Mouse (Mus musculus) midbrain, embryonic 16.5 days (tissue): Measurements from ENCODE around the gene Zswim1. TPM values are rescaled to one million over a fixed set of nuclear protein-coding genes. Genes with fewer than 3 reads are reported as not detected.

ENCODE experiments used
- ATAC-seq: fragments of 200-750 bp; cut with Nextera tagmentation; 2 replicates; pipeline ENCODE4 v1.8.0; 2017; ENCODE audit warnings: moderate TSS enrichment
- H3K27ac ChIP-seq: fragments of 300-500 bp; sonication (generic); 2 replicates; pipeline ENCODE4 v1.5.1; 2014; ENCODE audit warnings: mild to moderate bottlenecking, low read length, mixed read lengths
- H3K27me3 ChIP-seq: fragments of 300-500 bp; sonication (generic); 2 replicates; pipeline ENCODE4 v1.6.1; 2014; ENCODE audit warnings: low read depth, low read length, mixed read lengths; ENCODE audit not compliant: control insufficient read depth, insufficient read depth
- H3K36me3 ChIP-seq: fragments of 300-500 bp; sonication (generic); 2 replicates; pipeline ENCODE4 v1.6.1; 2014; ENCODE audit warnings: mild to moderate bottlenecking, low read length, moderate library complexity, mixed read lengths; ENCODE audit not compliant: control insufficient read depth, insufficient read depth
- H3K4me1 ChIP-seq: fragments of 300-500 bp; sonication (generic); 2 replicates; pipeline ENCODE4 v1.6.1; 2014; ENCODE audit warnings: mild to moderate bottlenecking, low read length, mixed read lengths; ENCODE audit not compliant: control insufficient read depth, insufficient read depth
- H3K4me2 ChIP-seq: fragments of 300-500 bp; sonication (generic); 2 replicates; pipeline ENCODE4 v1.6.1; 2014; ENCODE audit warnings: mild to moderate bottlenecking, low read length, mixed read lengths
- H3K4me3 ChIP-seq: fragments of 300-500 bp; sonication (generic); 2 replicates; pipeline ENCODE4 v1.5.1; 2014; ENCODE audit warnings: low read depth, mild to moderate bottlenecking, low read length, moderate library complexity, mixed read lengths
- H3K9ac ChIP-seq: fragments of 300-500 bp; sonication (generic); 2 replicates; pipeline ENCODE4 v1.6.1; 2014; ENCODE audit warnings: low read depth, low read length, mixed read lengths
- H3K9me3 ChIP-seq: fragments of 300-500 bp; sonication (generic); replicated peaks from 2 replicates; pipeline ENCODE4 v1.6.1; 2014; ENCODE audit warnings: mild to moderate bottlenecking, low read length, mixed read lengths; ENCODE audit not compliant: control insufficient read depth, poor library complexity, severe bottlenecking
- WGBS: fragments of 180-500 bp; shearing (Covaris S2); extraction: QIAGEN DNeasy Blood & Tissue Kit; methylation state at CpG from one replicate; pipeline ENCODE4 v1.1.7; 2014; 5-methylcytosine and 5-hydroxymethylcytosine counted together
- polyA plus RNA-seq: library from polyadenylated mRNA; unstranded; fragments of >200 nt; fragmentation: Nextera tagmentation; extraction: Ambion mirVana; gene quantifications from 2 replicates; pipeline ENCODE4 v1.2.1, GENCODE M21; 2015

Gene Zswim1
- polyA plus RNA-seq, 1 experiment from 2014 or later = 29.9 TPM

GRCm38 (mm10) chr2:164817703-164818102 lies 4.8 kb upstream of the Zswim1 start:
- no peak for ATAC-seq
- Histone ChIP-seq H3K36me3 (peaks cover 10% of the 10 kb centered on the region), H3K9ac (no peak overlapping the region), H3K4me3 (no peak overlapping the region), H3K4me1 (peaks cover 6% of the 10 kb centered on the region), H3K27me3 (no peaks in the 10 kb centered on the region), H3K9me3 (no peaks in the 10 kb centered on the region), H3K27ac (no peak overlapping the region), H3K4me2 (no peak overlapping the region)
- 91% methylated on average over 5 of the region's 5 CpGs for WGBS

GRCm38 (mm10) chr2:164821060-164821459 lies 1.4 kb upstream of the Zswim1 start:
- H3K9me3 ChIP-seq = no peaks in the 10 kb centered on the region
- H3K36me3 ChIP-seq = peaks cover 23% of the 10 kb centered on the region
- no peak overlapping the region for H3K4me2 ChIP-seq
- peaks cover 14% of the 10 kb centered on the region for H3K4me1 ChIP-seq
- no peak overlapping the region for H3K9ac ChIP-seq
- no peak overlapping the region for H3K4me3 ChIP-seq
- 83% methylated on average over 6 of the region's 6 CpGs for WGBS
- no peak overlapping the region for H3K27ac ChIP-seq
- ATAC-seq = no peak
- H3K27me3 ChIP-seq = no peaks in the 10 kb centered on the region

- H3K4me2 ChIP-seq = peak overlapping the region; percentile 61
- peak overlapping the region; percentile 69 for H3K4me3 ChIP-seq
- ATAC-seq = peak; percentile 83
- peaks cover 32% of the 10 kb centered on the region for H3K36me3 ChIP-seq
- H3K27me3 ChIP-seq = no peaks in the 10 kb centered on the region
- H3K9ac ChIP-seq = peak overlapping the region; percentile 87
- H3K27ac ChIP-seq = peak overlapping the region; percentile 95
- H3K9me3 ChIP-seq = no peaks in the 10 kb centered on the region
- WGBS = 1% methylated on average over 10 of the region's 10 CpGs
- H3K4me1 ChIP-seq = peaks cover 14% of the 10 kb centered on the region
Observed at GRCm38 (mm10) chr2:164823181-164823585, 697 bp downstream of the Zswim1 start.

DNA sequence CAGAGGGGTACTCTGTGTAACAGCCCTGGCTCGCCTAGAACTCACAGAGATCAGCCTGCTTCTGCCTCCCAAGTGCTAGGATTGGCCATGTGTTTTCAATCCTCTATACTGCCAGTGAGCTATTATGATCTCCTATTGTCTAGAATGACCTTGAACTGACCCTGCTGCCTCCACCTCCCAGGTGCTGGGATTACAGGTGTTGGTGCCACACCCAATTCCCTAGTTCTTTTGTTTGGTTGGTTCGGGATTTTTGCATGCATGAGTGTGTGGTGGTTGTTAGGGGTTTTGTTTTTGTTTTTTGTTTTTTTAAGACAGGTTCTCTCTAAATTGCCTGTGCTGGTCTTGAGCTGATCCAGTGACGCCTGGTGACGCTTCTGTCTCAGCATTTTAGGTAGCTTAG lies 1.5 kb downstream of the Zswim1 start:
- no peak for ATAC-seq
- peak overlapping the region; percentile 61; the same call in 1 of the 2 replicates for H3K4me2 ChIP-seq
- H3K4me1 ChIP-seq = peaks cover 14% of the 10 kb centered on the region
- H3K27ac ChIP-seq = no peak overlapping the region
- peaks cover 32% of the 10 kb centered on the region for H3K36me3 ChIP-seq
- no peaks in the 10 kb centered on the region for H3K9me3 ChIP-seq
- H3K9ac ChIP-seq = no peak overlapping the region; the same call in 1 of the 2 replicates
- H3K27me3 ChIP-seq = no peaks in the 10 kb centered on the region
- 90% methylated on average over 4 of the region's 4 CpGs for WGBS
- no peak overlapping the region for H3K4me3 ChIP-seq

- 94% methylated on average over 17 of the region's 17 CpGs for WGBS
- H3K9ac ChIP-seq = no peak overlapping the region
- H3K27ac ChIP-seq = no peak overlapping the region
- H3K36me3 ChIP-seq = peaks cover 32% of the 10 kb centered on the region
- ATAC-seq = no peak
- no peaks in the 10 kb centered on the region for H3K9me3 ChIP-seq
- H3K4me3 ChIP-seq = no peak overlapping the region
- H3K4me2 ChIP-seq = no peak overlapping the region
- peaks cover 14% of the 10 kb centered on the region for H3K4me1 ChIP-seq
- H3K27me3 ChIP-seq = no peaks in the 10 kb centered on the region
Observed at GRCm38 (mm10) chr2:164825521-164825920, 3.0 kb downstream of the Zswim1 start.

DNA sequence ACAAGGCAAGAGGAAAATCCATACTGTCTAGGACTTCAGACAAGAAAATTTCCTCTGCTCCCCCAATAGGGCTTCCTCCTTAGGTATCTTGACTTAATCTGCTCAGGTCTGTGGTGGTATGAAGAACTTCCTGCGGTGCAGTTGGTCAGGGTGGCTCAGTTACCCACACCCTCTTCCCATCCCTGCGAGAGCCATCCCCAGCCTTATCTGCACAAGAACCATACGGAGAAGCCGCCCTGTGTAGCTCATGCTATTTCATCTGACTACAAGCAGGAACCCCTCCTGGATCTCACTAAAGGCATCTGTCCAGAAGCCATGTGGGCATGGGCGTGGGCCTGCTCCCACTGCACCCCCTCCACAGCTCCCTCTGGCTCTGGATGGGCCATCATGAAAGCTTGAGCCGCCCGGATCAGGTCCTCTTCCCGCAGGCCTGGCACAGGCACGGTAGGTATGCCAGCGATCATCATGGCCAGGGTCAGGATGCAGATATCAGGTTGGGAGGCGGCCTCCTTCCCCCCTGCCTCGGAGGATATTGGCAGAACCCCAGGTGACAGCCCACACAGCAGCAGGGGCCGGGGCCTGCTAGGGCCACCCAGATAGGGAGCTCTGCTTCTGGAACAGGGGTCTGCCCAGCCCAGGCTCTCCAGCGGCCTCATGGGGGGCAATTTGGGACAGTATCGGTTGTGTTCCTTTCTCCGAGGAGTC lies 4.8 kb downstream of the Zswim1 start:
- H3K4me2 ChIP-seq = no peak overlapping the region
- H3K27ac ChIP-seq = no peak overlapping the region
- peaks cover 10% of the 10 kb centered on the region for H3K4me1 ChIP-seq
- no peak overlapping the region for H3K4me3 ChIP-seq
- H3K9me3 ChIP-seq = no peaks in the 10 kb centered on the region
- H3K36me3 ChIP-seq = peaks cover 23% of the 10 kb centered on the region
- no peak overlapping the region for H3K9ac ChIP-seq
- H3K27me3 ChIP-seq = no peaks in the 10 kb centered on the region
- WGBS = 94% methylated on average over 16 of the region's 16 CpGs
- no peak for ATAC-seq

GRCm38 (mm10) chr2:164828437-164828836 lies 6.0 kb downstream of the Zswim1 start, which contains the start of gene Spata25:
Spata25 (minus strand) TSS chr2:164828537.
- Histone ChIP-seq H3K9me3 (no peaks in the 10 kb centered on the region), H3K27ac (no peak within 1 kb of the TSS), H3K4me1 (peaks cover 8% of the 10 kb centered on the region), H3K27me3 (no peaks in the 10 kb centered on the region), H3K4me3 (no peak within 1 kb of the TSS), H3K4me2 (no peak within 1 kb of the TSS), H3K9ac (no peak within 1 kb of the TSS), H3K36me3 (peaks cover 23% of the 10 kb centered on the region)
- no peak for ATAC-seq
- WGBS = 84% methylated on average over 6 of the region's 6 CpGs

DNA sequence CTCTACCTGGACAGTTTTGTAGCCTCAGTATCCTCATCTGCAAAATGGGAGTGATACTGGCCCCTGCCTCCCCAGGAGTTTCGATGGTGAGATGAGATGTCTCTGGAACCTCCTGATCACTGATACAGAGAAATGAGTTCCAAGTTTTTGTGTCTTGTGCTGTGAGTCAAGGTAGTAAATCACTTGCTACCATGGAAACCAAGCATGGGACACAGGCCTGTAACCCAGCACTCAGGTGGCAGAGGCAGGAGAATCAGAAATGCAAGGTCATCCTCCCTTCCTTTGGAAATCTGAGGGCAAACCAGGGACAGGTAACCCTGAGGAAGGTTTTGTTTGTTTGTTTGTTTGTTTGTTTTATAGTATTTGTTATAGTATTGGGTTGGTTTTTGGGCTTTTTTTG lies 6.6 kb downstream of the Zswim1 start:
- no peaks in the 10 kb centered on the region for H3K9me3 ChIP-seq
- H3K4me3 ChIP-seq = no peak overlapping the region
- H3K4me2 ChIP-seq = no peak overlapping the region
- no peak overlapping the region for H3K27ac ChIP-seq
- peaks cover 23% of the 10 kb centered on the region for H3K36me3 ChIP-seq
- no peaks in the 10 kb centered on the region for H3K27me3 ChIP-seq
- no peak overlapping the region for H3K9ac ChIP-seq
- peaks cover 4% of the 10 kb centered on the region for H3K4me1 ChIP-seq
- no peak for ATAC-seq
- WGBS = 100% methylated on average over 1 of the region's 1 CpGs

GRCm38 (mm10) chr2:164831029-164831428 lies 8.5 kb downstream of the Zswim1 start:
- Histone ChIP-seq H3K36me3 (peaks cover 9% of the 10 kb centered on the region; the same call in 1 of the 2 replicates), H3K27ac (no peak overlapping the region), H3K4me2 (no peak overlapping the region), H3K27me3 (no peaks in the 10 kb centered on the region), H3K4me3 (no peak overlapping the region), H3K9ac (no peak overlapping the region), H3K4me1 (peaks cover 13% of the 10 kb centered on the region), H3K9me3 (no peaks in the 10 kb centered on the region)
- 86% methylated on average over 10 of the region's 10 CpGs for WGBS
- ATAC-seq = no peak
